Mouse (Mus musculus) cerebellum, adult 11 months (tissue): ENCODE measurements around the gene Rai1.
A peak's percentile ranks its signal among the peaks of the same experiment; 100 is the strongest.

Source experiments
- DNase-seq: peaks from one replicate; pipeline ENCODE4 v3.0.0; 2022

The Rai1 gene

DNA sequence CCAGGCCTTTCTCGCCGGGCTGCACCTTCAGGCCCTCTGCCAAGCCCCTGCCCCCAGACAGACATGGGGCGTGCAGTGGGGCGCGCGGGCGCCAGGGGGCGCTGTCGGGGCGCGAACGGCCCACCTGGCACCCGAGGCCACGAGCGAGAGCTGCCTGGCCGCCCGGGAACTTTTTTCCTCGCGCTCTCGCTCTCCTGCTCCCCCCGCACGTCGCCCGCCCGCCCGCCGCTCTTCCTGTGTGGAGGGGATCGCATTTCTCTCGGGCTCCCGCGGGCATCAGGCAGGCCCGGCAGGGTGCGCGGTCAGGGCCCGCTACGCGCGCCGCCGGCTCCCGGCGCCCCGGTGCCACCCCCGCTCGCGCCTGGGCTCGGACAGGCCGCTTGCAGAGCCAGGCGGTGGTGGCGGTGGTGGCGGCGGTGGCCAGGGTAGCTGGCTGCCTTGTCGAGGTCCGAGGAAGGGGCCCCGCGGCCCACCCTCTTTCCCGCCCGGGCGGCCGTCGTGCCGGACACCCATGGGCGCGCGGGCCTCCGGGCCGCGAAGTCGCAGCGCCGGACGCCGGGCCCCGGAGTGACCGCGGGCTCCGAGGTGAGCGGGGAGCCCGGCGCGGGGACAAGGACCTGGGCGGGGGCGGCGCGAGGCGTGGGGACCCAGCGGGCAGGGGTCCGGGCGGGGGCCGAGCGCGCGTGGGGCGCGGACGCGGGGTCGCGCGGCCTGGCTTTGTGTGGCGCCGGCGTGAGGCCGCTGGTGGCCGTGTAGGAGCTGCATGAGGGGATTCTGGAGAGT lies at the start of gene Rai1:
Gene Rai1, plus strand, starts transcription at position 204 of the 783 bp plus-strand sequence.
- peak; percentile 95 for DNase-seq

DNA sequence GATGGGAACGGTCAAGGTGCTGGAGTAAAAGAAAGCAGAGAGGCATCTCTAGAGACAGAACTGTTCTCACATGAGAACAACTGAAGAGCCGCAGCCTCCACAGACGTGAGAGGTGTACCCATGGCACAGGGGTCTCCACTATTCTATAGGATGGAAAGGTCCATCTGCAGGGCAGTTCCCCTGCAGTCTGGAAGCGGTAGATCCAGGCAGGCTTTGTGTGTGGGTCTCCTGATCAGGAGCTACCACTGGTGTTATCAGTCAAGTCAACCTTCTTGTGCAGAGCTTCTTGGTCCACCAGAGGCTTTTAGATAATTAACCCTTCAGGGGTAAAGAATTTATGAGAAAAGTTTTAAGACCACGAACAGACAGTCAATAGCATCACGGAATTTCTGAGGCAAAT lies 48.3 kb upstream of the Rai1 start:
- DNase-seq: no peak

DNA sequence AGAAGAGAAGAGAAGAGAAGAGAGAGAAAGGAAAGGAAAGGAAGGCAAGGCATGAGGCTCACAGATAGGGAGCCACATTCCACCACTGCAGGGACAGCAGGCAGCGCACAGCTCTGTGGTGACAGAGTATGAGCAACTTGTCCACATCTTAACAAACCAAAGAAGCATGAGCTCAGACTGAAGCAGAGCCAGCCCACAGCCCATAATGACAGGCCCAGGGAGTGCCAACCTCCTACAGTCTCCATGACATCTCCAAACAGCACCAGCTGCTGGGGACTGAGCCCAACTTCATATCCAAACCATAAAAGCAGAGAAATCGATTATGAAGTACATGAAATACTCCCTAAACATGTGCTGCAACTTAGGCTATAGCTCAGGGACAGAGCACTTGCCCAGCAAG lies 46.8 kb upstream of the Rai1 start:
- no peak for DNase-seq

DNA sequence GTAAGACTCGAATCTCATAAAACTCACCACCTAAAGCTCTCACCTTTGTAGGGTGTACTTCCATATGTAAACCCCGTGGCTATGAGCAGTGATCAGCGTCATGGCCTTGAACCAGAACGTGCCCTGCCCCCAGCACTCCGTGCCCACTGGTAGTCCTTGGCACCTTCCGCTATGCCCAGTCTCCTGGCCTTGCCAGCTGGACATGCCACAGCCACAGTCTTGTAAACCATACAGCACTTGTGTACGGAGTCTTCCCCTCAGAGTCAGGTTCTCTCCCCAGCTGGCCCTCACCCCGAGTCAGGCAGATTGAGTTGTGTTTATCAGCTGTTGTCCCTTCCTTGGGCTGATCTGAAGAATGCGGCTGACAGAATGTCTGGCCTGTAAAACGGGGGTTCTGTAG lies 46.4 kb upstream of the Rai1 start:
- DNase-seq: no peak

DNA sequence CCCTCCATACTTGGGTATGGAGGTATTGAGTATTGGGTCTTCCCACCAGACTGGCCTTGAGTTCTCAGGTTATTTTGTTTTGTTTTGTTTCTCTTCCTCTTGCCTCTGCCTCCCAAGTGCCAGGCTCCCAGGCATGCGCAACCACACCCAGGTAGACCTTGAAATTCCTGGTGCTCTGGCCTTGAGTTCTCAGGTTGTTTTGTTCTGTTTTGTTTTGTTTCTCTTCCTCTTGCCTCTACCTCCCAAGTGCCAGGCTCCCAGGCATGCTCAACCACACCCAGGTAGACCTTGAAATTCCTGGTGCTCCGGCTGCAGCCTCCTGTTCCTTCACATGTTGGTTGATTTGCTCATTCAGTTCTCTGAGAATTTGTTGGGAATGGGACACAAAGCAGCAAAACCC lies 44.8 kb upstream of the Rai1 start:
- no peak for DNase-seq

DNA sequence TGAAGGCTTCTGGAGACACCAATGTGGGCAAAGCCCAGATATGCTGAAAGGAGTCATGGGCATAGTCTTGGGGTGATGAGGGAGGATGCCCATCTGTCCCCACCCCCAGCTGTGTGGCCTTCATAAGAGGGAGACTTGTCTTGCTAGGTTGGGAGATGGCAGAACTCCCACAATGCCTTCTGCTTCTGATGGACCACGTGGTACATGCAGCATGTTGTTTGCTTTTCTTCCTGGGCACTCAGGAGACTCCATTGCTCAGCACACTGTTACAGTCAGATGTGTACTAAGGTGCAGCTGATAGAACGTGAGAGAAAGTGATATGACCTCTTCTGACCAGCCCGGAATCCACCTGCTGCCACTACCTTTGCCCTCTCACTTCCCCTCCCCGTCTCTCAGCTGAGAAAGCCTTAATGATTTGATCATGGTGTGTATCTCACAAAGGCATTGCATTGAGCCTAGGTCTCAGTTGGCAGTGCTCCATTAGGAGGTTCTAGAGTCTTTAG lies 43.3 kb upstream of the Rai1 start:
- no peak for DNase-seq

DNA sequence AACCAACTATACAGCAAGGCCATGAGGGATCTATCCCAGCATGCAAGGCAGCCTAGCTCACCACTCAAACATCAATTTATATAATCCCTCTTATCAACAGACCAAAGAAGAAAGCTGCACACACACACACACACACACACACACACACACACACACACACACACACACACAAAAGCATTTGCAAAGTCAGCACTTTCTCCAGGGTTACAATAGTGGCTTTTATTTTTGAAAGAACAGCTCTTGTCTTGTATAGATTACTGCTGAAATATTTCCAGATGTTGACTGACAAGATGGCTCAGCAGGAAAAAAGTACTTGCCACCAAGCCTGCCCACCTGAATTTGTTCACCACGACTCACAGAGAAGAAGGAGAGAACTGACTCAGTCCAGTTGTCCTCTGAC lies 39.5 kb upstream of the Rai1 start:
- no peak for DNase-seq

DNA sequence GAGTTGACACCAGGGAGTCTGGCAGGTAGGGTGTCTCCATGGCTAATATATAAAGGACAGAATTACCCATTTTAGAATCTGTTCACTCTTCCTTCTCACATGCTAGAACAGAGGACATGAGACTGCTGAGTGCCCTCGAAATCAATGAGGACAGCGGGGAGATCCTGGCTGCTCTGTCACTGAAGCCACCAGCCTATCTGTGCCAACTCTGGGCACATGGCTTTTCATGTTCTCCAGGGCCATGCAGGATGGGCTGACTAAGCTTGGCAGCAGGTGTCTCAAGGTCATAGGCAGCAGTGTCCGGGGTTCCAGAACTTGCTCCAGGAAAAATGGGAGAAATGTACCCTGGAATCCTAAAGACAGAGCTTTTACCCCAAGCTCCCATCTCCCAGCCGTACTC lies 37.2 kb upstream of the Rai1 start:
- no peak for DNase-seq

DNA sequence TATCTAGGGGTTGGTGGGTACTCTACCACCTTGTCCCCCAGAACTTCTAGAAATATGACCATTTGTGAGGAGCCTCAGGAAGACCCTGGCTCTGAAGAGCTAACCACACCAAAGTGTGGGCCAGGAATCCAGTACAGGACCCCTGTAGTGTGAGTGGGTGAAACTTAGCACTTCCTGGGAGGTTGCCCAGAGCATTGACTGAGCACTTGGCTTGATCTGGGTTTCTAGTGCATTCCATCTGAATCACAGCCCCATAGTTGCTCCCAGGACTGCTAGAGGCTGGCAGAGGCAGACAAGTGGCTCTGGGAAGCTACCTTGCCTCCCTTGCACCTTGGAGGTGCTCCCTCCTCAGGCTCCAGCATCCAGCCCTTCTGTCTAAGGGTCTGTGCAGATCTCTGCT lies 36.2 kb upstream of the Rai1 start:
- DNase-seq: no peak

DNA sequence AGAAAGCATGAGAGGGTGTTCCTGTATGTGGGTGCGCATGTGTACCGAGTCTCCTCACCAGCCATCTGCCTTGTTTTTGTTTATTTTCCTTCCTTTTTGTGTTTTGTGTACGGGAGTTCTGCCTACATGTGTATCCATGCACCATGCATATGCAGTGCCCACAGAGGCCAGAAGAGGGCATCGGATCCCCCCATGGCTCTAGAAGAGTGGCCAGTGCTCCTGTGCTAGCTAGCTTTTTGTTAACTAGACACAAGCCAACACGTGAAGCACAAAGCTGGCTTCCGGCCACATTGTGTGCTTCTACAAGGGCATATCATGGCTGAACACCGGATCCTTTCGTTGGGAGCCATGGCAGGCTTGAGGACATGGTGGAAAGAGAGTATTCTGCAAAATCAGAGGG lies 34.2 kb upstream of the Rai1 start:
- DNase-seq: peak; percentile 41

DNA sequence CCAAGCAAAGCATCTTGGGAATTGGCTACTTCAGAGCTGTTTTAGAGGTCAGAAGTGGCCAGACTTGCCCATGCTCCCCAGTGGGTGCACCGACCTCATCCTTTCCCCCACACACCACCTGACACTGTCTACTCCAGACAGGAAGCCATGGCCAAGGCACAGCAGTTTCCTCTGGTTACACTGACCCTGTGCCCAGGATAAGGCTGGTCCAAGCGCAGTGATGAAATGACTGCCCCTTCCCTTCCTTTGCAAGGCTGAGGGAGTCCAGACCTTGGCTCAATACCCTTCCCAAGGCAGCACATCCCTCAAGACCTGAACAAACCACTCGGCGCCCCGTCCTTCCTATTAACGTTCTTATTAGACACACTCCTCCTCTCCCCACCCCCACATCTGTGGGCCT lies 33.6 kb upstream of the Rai1 start:
- no peak for DNase-seq

DNA sequence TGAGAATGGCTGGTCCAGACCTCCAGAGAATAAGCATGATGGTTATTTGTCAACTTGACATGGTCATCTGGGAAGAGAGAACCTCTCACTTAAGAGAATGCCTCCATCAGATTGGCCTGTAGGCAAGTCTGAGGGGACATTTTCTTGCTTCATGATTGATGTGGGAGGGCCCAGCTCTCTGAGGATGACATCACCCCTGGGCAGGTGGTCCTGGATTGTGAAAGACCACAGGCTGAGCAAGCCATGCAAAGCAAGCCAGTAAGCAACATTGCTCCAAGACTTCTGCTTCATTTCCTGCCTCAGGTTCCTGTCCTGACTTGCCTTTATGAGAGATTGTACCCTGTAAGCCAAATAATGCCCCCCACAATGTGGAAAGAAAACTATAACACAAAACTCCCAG lies 31.7 kb upstream of the Rai1 start:
- DNase-seq: no peak

DNA sequence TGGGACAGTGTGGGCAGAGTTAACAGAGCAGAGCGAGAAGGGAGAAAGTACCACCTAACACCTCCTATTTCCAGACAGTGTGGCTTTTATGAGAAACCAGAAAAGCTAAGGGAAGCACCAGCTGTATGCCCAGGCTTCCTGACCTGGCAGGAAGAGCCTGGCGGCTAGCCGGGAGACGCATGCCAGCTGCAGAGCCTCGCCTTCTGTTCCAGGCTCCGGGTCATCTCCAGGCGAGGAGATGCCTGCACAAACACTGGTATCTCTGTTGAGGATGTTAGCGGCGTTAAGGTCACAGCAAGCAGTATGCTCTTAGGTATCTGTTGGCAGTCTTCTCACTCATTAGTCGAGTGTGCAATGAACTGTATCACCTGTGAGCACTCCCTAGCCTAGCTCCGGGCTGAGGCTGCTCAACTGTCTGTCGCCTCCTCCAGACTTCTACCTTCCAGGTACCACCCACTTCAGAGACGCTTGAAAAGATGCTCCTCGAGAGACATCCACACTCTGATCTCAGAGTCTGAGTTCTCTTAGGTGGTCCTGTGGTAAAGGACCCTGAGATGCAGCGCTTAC lies 30.8 kb upstream of the Rai1 start:
- peak; percentile 68 for DNase-seq

DNA sequence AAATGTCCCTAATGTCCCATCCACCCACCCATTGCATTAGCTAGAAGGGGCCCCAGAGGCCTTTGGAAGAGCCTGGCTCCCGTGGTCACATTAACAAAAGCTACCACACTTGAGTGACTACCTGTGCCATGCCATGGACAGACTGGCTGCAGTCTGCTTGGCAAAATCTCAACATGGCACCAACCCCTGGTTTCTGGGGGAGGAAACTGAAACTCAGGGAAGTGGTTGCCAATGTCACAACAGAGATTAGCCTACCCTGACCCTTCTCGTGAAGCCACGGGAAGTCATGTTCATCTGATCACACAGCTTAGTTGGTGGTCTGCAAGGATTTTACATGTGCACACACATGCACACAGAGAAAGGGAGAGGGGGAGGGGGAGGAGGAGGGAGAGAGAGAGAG lies 28.6 kb upstream of the Rai1 start:
- no peak for DNase-seq

DNA sequence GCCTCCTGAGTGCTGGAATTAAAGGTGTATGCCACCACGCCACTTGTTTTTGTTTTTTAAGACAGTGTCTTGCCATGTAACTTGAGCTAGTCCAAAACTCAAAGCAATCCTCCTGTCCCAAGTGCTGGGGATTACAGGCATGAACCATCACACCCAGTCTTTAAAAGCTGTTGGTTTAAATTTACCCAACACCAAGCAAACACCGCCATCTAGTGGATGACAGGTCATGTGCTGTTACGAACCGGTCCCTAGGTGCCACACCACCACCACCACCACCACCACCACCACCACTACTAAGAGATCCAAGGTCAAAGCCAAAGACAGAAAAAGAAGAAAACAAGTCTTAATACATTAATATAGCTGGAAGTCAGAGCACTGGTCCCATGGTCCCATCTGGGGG lies 28.0 kb upstream of the Rai1 start:
- peak; percentile 74 for DNase-seq

DNA sequence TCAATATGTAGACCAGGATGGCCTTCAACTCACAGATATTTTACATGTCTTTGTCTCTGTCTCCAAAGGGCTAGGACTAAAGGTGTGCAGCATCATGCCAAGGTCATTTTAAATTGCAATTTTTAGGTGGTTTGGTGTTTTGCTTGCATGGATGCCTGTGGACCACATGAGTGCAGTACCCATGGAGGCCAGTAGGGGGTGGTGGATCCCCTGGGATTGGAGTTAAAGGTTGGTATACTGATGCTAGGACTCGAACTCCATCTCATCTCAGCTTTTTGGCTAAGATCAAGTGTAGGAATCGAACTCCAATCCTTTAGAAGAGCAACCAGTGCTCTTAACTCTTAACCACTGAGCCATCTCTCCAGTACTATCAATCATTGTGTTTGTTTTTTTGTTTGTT lies 20.2 kb upstream of the Rai1 start:
- DNase-seq: no peak

DNA sequence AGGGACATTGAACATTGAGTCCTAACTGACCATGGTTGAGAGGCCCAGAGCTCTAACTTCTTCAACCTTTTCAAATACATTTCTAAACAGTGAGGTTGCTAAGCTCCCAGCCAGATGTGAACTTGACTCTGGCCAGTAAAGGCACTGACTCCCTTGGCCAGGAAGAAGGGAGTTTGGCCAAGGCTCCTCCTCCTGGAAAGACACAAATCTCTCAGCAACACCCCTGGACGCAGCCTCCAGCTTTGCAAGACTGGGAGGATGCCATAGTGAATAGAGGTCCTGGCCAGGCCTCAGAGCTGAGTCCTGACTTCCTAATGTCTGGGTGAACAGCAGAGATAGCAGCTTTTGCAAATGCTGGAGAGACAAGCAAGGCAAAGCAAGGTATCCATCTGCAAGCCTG lies 18.1 kb upstream of the Rai1 start:
- no peak for DNase-seq

DNA sequence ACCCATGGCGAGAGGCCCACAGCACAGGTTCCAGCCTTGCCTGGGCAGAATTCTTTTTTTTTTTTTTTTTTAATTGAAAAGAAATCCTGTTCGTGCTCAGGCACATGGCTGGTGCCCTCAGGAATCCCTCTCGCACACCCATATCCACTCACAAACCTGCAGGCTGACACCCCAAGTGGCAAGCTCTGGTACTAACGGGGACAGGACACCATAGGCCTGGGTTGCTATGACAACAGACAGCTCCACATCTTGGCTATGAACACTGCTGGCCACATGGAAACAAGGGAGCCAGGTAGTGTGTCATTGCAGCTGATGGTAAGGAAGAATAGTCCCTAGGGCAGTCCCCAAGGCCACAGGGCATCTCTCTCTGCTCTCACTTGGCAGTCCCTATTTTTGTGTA lies 15.9 kb upstream of the Rai1 start:
- no peak for DNase-seq

DNA sequence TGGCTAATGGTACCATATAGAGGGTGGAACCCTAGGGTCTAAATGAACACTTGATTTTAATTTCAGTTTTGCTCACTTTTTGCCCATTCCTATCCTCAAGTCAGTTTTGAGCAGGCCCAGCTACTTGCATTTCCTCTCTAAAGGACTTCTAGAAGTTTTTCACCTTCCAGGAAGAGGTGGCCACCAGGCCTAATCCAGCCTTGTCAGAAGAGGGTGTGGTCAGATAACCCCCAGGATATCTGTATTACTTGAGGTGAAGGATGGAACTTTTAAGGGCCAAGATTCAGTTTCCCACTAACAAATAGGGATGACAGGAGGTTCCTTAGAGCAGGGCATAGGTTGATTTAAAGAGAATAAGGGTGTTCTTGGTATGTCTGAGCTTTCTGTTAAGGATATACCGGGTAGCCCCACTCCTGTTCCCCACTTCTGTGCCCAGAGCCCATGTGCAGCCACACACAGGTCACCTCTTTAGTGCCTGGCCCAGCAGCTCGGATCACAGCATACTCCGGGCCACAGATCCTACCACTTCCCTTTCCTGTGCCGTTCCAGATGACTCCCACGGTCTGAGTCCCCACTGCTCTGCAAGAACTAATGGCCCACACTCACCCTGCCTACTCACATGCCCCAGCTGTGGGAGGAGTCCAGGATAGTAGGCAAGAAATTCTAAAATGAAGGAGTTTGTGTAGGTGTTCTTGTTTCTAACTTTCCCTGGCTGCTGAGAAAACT lies 14.0 kb upstream of the Rai1 start:
- DNase-seq: no peak

DNA sequence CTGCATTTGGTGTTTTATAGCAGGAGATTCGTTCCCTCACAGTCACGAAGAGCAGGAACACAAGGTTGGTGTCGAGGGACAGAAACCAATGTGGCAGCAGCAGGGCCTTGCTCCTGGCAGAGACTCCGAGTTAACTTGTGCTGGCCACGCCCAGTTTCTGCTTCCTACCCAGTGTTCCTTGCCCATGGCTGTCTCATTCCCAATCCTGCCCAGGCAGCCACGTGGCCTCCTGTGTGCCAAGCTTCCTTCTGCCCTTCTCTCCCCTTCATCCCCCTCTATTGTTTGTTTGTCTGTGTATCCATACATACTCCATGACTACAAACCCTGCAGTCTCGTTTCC lies 13.4 kb upstream of the Rai1 start:
- no peak for DNase-seq

DNA sequence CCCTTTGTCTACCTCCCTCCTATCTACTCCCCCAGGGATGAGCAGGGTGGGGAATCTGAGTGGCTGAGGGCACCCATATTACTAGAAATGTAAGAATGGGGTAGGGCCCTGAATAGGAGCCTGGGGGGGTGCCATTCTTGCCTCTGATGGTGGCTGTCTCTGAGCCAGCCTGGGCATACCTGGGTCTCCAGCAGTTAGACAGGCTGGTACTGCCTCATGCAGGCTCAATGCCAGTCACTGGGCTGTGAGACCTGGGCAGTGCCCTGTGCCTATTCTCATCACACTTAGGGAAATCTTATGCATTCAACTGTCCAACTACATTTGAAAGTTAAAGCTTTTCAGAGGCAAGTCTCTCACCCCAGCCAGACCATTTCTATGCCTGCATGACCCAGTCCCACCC lies 11.6 kb upstream of the Rai1 start:
- DNase-seq: no peak

DNA sequence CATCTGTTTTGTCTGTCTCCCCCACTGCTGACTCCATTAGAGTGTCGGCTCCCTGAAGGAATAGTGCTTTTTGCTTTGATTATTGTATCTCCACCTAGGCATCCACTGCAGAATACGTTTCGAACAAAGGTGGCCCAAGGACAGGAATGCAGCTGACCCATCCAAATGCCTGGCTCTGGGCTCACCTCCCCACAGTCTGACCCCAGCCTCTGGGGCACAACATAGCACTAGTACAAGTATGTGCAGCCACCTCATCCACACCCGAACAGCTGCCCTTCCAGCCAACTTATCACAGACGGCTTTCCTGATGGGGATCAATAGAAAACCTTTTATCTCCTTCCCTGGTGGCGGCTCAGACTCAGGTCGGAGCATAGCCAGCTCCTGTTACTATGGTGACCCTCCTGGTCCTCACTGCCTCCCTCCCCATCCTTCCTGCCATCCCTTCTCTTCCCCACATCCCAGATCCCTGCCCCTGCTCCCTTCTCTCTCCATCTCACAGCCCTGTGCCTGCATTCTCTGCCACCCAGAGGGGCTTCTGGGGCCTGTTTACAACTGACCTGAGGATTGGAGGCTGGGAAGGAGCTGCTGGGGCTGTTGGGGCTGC lies 10.7 kb upstream of the Rai1 start:
- no peak for DNase-seq

DNA sequence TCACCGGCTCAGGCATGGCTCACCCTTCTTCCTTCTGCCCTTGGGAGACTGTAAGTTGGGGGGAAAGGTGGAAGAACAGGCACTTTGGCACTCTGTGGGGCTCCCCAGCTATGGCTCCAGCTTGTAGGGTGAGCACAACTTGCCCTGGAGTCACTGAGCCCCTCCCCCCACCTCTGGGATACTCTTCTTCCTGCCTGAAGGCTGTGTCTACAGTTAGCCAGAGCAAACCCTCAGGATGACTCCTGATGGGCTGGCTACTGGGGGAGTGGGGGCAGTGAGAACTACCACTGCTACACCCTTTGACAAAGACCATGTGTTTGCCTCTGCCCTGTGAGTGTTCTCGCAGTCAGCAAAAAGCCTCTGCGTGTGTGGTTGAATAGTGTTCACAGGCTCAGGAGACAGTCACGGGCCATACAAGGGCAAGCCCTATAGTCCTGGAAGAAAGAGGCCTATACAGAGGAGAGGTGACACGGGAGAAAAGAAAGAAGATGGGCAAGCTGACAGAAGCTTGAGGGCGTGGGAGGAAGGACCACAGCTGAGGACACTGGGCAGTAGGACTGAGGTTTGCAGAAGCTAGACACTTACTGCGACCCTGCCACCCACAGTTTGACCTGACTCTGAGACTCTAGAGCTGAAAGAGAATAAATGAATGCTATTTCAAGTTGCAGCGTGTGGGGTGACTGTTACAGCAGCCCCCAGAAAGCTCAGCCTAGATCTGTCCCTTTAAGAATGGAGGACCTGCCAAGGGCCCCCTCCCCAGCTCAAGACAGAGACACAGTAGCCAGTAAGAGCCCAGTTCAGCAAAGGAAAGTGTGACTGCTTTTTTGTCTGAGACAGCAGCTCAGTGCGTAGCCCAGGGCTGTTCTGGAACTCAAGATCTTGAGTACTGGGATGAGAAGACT lies 9.7 kb upstream of the Rai1 start:
- DNase-seq: no peak
